Mouse (Mus musculus) olfactory bulb, adult 2 months (tissue): ENCODE results near the gene Specc1l.

Experiments
- CTCF ChIP-seq: fragments of 200-500 bp; IDR thresholded peaks from 2 replicates; pipeline ENCODE4 v1.5.1; 2012; ENCODE audit warnings: low read depth, mild to moderate bottlenecking, low read length, moderate library complexity; ENCODE audit not compliant: insufficient read depth
- POLR2A ChIP-seq: fragments of 200-500 bp; IDR thresholded peaks from 2 replicates; pipeline ENCODE4 v1.6.1; 2012; ENCODE audit warnings: mild to moderate bottlenecking, low read depth, low read length, moderate library complexity; ENCODE audit not compliant: insufficient read depth

- no peak for TF ChIP-seq CTCF
- TF ChIP-seq POLR2A, result no peak
These were observed 10.2 kb downstream of the Specc1l start for GRCm38 (mm10) chr10:75221936-75222610.
